Mouse (Mus musculus): ENCODE data around the gene Fam32a. TPM values are rescaled to one million over a fixed set of nuclear protein-coding genes. Genes with fewer than 3 reads are reported as not detected.

Fam32a gene
- total RNA-seq, 1 experiment, result 41.6 TPM

DNA sequence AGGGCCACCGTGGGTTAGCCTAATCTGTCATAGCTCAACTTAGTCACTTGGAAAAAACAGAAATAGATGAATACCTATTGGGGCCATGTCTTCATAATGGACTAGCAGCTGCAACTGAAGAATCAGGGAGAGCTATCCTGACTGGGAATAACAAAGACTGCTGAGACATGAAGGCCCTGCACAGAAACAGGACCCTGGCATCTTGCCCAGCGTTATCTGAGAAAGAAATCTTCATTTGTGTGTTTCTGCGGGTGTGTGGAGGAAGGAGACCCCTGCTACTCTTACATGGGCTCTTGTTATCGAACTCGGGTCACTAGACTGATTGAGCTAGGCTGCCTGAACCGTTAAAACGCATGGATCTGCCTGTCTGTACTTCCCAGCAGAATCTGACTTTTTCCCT lies 21.4 kb downstream of the Fam32a start:
- no peaks in the 10 kb centered on the region for H3K9me3 ChIP-seq (ENCODE audit: control insufficient read depth, insufficient read depth, low read depth, low read length)
- H3K27ac ChIP-seq (ENCODE audit: insufficient read depth, low read depth, low read length, poor library complexity, severe bottlenecking), result no peak overlapping the region
- no peaks in the 10 kb centered on the region for H3K36me3 ChIP-seq (ENCODE audit: control insufficient read depth, insufficient read depth, low read length, poor library complexity, severe bottlenecking)
- no peak for DNase-seq (ENCODE audit: low read depth, low spot score)
- H3K4me1 ChIP-seq (ENCODE audit: control insufficient read depth in 2 of 2, insufficient read depth in 2 of 2, low read length in 2 of 2, poor library complexity in 1 of 2), result no peaks in the 10 kb centered on the region
- H3K9ac ChIP-seq (ENCODE audit: insufficient read depth, low read depth, low read length, poor library complexity, severe bottlenecking), result no peak overlapping the region
- no peak for TF ChIP-seq ZNF384 (IDR thresholded peaks at IDR 0.05; ENCODE audit: low read depth, low read length)
- no peak for TF ChIP-seq HCFC1 (IDR thresholded peaks at IDR 0.05; ENCODE audit: borderline replicate concordance, insufficient read depth, low read length)
- TF ChIP-seq MAFK (IDR thresholded peaks at IDR 0.05; ENCODE audit: insufficient read depth, low read depth, low read length), result no peak
- TF ChIP-seq CHD2 (IDR thresholded peaks at IDR 0.05; ENCODE audit: low read depth, low read length), result no peak
- TF ChIP-seq ZC3H11A (IDR thresholded peaks at IDR 0.05; ENCODE audit: borderline replicate concordance, low read depth, low read length), result no peak
- in situ Hi-C loops (cut with MboI; ENCODE audit: low sequenced_read_pairs in 2 of 2, unreplicated experiment in 2 of 2), result no loop called here
- H3K4me3 ChIP-seq (ENCODE audit: insufficient read depth in 1 of 2, low read depth in 1 of 2, low read length in 2 of 2, poor library complexity in 1 of 2, severe bottlenecking in 1 of 2), result no peak overlapping the region

DNA sequence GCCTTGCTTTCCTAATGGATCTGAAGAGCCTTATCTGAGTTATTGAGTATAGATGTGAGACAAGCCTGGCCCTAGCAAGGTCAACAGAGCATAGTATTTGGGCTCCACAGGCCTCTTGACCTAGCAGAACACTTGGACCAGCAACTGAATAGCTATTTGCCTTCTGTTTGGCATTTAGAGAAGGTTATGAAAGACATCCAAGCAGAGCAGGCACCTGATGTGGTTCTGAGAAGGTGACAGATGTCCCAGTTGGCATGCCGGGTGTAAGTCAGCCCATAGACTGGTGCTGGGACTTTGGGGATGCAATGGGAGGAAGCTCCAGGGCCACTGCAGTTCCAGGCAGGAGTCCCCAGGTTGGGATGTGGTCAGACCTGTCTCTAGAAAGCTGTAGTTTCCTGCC lies 22.7 kb downstream of the Fam32a start:
- H3K9me3 ChIP-seq (ENCODE audit: control insufficient read depth, insufficient read depth, low read depth, low read length), result no peaks in the 10 kb centered on the region
- H3K27ac ChIP-seq (ENCODE audit: insufficient read depth, low read depth, low read length, poor library complexity, severe bottlenecking), result no peak overlapping the region
- no peak for TF ChIP-seq ZC3H11A (IDR thresholded peaks at IDR 0.05; ENCODE audit: borderline replicate concordance, low read depth, low read length)
- TF ChIP-seq HCFC1 (IDR thresholded peaks at IDR 0.05; ENCODE audit: borderline replicate concordance, insufficient read depth, low read length), result no peak
- TF ChIP-seq ZNF384 (IDR thresholded peaks at IDR 0.05; ENCODE audit: low read depth, low read length), result no peak
- TF ChIP-seq MAFK (IDR thresholded peaks at IDR 0.05; ENCODE audit: insufficient read depth, low read depth, low read length), result no peak
- TF ChIP-seq CHD2 (IDR thresholded peaks at IDR 0.05; ENCODE audit: low read depth, low read length), result no peak
- no peak for DNase-seq (ENCODE audit: low read depth, low spot score)
- no peak overlapping the region for H3K9ac ChIP-seq (ENCODE audit: insufficient read depth, low read depth, low read length, poor library complexity, severe bottlenecking)
- H3K36me3 ChIP-seq (ENCODE audit: control insufficient read depth, insufficient read depth, low read length, poor library complexity, severe bottlenecking), result no peaks in the 10 kb centered on the region
- in situ Hi-C loops (cut with MboI; ENCODE audit: low sequenced_read_pairs in 2 of 2, unreplicated experiment in 2 of 2), result no loop called here
- no peak overlapping the region for H3K4me3 ChIP-seq (ENCODE audit: insufficient read depth in 1 of 2, low read depth in 1 of 2, low read length in 2 of 2, poor library complexity in 1 of 2, severe bottlenecking in 1 of 2)
- H3K4me1 ChIP-seq (ENCODE audit: control insufficient read depth in 2 of 2, insufficient read depth in 2 of 2, low read length in 2 of 2, poor library complexity in 1 of 2), result no peaks in the 10 kb centered on the region

DNA sequence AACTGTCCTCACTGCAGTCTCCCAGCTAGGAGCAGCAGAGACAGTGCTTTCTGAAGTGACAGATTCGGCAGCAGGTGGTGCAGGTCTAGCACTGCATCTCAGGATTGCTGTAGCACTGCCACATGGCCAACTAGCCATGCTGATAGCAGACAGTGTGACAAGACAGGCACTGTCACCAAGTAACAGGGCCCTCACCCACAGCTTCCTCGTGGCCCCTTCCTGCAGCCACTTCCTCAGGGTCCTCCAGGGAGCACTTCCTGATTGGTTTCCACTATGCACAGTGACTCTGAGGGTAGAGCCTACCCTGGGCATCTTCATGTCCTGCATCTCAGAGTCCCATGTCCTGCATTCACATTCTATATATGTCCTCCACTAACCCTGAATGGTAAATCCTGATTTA lies 25.1 kb downstream of the Fam32a start:
- TF ChIP-seq ZC3H11A (IDR thresholded peaks at IDR 0.05; ENCODE audit: borderline replicate concordance, low read depth, low read length), result no peak
- TF ChIP-seq CHD2 (IDR thresholded peaks at IDR 0.05; ENCODE audit: low read depth, low read length), result no peak
- no peak for TF ChIP-seq HCFC1 (IDR thresholded peaks at IDR 0.05; ENCODE audit: borderline replicate concordance, insufficient read depth, low read length)
- no peak for TF ChIP-seq MAFK (IDR thresholded peaks at IDR 0.05; ENCODE audit: insufficient read depth, low read depth, low read length)
- no peak for TF ChIP-seq ZNF384 (IDR thresholded peaks at IDR 0.05; ENCODE audit: low read depth, low read length)
- no peak for DNase-seq (ENCODE audit: low read depth, low spot score)
- H3K4me3 ChIP-seq (ENCODE audit: insufficient read depth in 1 of 2, low read depth in 1 of 2, low read length in 2 of 2, poor library complexity in 1 of 2, severe bottlenecking in 1 of 2), result no peak overlapping the region
- H3K27ac ChIP-seq (ENCODE audit: insufficient read depth, low read depth, low read length, poor library complexity, severe bottlenecking), result no peak overlapping the region
- H3K36me3 ChIP-seq (ENCODE audit: control insufficient read depth, insufficient read depth, low read length, poor library complexity, severe bottlenecking), result no peaks in the 10 kb centered on the region
- no peaks in the 10 kb centered on the region for H3K9me3 ChIP-seq (ENCODE audit: control insufficient read depth, insufficient read depth, low read depth, low read length)
- H3K9ac ChIP-seq (ENCODE audit: insufficient read depth, low read depth, low read length, poor library complexity, severe bottlenecking), result no peak overlapping the region
- in situ Hi-C loops (cut with MboI; ENCODE audit: low sequenced_read_pairs in 2 of 2, unreplicated experiment in 2 of 2), result no loop called here
- no peaks in the 10 kb centered on the region for H3K4me1 ChIP-seq (ENCODE audit: control insufficient read depth in 2 of 2, insufficient read depth in 2 of 2, low read length in 2 of 2, poor library complexity in 1 of 2)

DNA sequence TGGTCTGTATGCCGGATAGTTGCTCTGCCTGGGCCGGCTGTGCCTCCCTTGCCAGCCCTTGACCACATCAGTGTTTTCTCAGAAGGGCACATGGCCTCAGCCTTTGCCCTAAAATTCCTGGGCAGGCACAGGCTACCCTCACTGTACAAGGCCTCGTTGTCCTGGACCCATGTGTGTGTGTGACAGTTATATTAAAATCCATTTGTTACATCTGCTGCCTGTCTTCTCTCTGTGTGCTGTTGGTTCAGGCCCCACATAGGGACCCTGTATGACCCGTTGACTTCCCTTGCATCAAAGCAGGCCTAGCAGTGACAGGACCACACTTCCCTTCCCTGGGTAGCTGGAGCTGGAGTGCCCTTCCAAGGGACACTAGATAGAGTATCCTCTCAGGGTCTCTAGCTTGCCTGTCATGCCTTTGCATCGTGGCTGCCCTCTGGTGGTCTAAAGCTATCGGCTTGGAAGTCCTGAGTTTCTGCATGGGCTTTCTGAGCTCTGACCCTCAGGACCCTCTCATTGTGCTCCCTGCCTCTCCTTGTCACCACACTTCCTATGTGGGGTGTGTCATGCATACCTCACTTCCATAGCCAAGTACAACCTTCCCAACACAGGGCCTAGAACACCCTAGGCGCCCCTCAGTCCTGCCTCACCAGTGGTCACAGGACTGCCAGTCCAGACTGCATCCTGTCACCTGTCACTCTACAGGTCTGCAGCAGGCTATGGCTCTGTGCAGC lies 37.8 kb downstream of the Fam32a start:
- H3K4me1 ChIP-seq (ENCODE audit: control insufficient read depth in 2 of 2, insufficient read depth in 2 of 2, low read length in 2 of 2, poor library complexity in 1 of 2), result no peaks in the 10 kb centered on the region
- H3K4me3 ChIP-seq (ENCODE audit: insufficient read depth in 1 of 2, low read depth in 1 of 2, low read length in 2 of 2, poor library complexity in 1 of 2, severe bottlenecking in 1 of 2), result no peak overlapping the region
- H3K9me3 ChIP-seq (ENCODE audit: control insufficient read depth, insufficient read depth, low read depth, low read length), result no peaks in the 10 kb centered on the region
- in situ Hi-C loops (cut with MboI; ENCODE audit: low sequenced_read_pairs in 2 of 2, unreplicated experiment in 2 of 2), result no loop called here
- H3K27ac ChIP-seq (ENCODE audit: insufficient read depth, low read depth, low read length, poor library complexity, severe bottlenecking), result no peak overlapping the region
- peak; percentile 45 for DNase-seq (ENCODE audit: low read depth, low spot score)
- peaks cover 3% of the 10 kb centered on the region; the same call in 1 of the 2 replicates for H3K36me3 ChIP-seq (ENCODE audit: control insufficient read depth, insufficient read depth, low read length, poor library complexity, severe bottlenecking)
- no peak overlapping the region for H3K9ac ChIP-seq (ENCODE audit: insufficient read depth, low read depth, low read length, poor library complexity, severe bottlenecking)
- TF ChIP-seq ZC3H11A (IDR thresholded peaks at IDR 0.05; ENCODE audit: borderline replicate concordance, low read depth, low read length), result peak; percentile 71; the same call in 1 of the 2 replicates
- TF ChIP-seq CHD2 (IDR thresholded peaks at IDR 0.05; ENCODE audit: low read depth, low read length), result no peak

DNA sequence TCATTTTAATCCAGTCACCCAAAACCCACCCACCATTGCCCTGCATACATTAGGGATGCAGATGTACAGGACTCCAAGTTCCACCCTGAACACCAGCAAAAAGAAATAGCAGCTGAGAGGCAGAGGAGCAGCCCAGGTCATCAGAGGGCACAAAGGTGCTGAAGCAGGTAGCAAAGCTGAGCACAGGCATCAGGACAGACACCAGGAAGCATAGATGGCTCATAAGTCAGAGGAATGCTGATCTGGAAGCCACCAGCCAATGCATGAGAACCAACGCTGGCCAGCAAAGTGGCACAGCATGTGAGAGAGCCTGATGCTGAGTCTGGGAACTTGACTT lies 38.3 kb downstream of the Fam32a start:
- TF ChIP-seq ZC3H11A (IDR thresholded peaks at IDR 0.05; ENCODE audit: borderline replicate concordance, low read depth, low read length) (no peak), CHD2 (IDR thresholded peaks at IDR 0.05; ENCODE audit: low read depth, low read length) (no peak), ZNF384 (IDR thresholded peaks at IDR 0.05; ENCODE audit: low read depth, low read length) (no peak), HCFC1 (IDR thresholded peaks at IDR 0.05; ENCODE audit: borderline replicate concordance, insufficient read depth, low read length) (no peak), MAFK (IDR thresholded peaks at IDR 0.05; ENCODE audit: insufficient read depth, low read depth, low read length) (no peak)
- no peaks in the 10 kb centered on the region for H3K9me3 ChIP-seq (ENCODE audit: control insufficient read depth, insufficient read depth, low read depth, low read length)
- H3K9ac ChIP-seq (ENCODE audit: insufficient read depth, low read depth, low read length, poor library complexity, severe bottlenecking), result no peak overlapping the region
- in situ Hi-C loops (cut with MboI; ENCODE audit: low sequenced_read_pairs in 2 of 2, unreplicated experiment in 2 of 2), result no loop called here
- peaks cover 3% of the 10 kb centered on the region; the same call in 1 of the 2 replicates for H3K36me3 ChIP-seq (ENCODE audit: control insufficient read depth, insufficient read depth, low read length, poor library complexity, severe bottlenecking)
- no peak overlapping the region for H3K27ac ChIP-seq (ENCODE audit: insufficient read depth, low read depth, low read length, poor library complexity, severe bottlenecking)
- H3K4me1 ChIP-seq (ENCODE audit: control insufficient read depth in 2 of 2, insufficient read depth in 2 of 2, low read length in 2 of 2, poor library complexity in 1 of 2), result no peaks in the 10 kb centered on the region
- no peak overlapping the region for H3K4me3 ChIP-seq (ENCODE audit: insufficient read depth in 1 of 2, low read depth in 1 of 2, low read length in 2 of 2, poor library complexity in 1 of 2, severe bottlenecking in 1 of 2)
- DNase-seq (ENCODE audit: low read depth, low spot score), result no peak

Data from ES-E14 (cell line).